Comparison of ENCODE assay signal across 23 mouse cellular contexts in the genomic region with DNA sequence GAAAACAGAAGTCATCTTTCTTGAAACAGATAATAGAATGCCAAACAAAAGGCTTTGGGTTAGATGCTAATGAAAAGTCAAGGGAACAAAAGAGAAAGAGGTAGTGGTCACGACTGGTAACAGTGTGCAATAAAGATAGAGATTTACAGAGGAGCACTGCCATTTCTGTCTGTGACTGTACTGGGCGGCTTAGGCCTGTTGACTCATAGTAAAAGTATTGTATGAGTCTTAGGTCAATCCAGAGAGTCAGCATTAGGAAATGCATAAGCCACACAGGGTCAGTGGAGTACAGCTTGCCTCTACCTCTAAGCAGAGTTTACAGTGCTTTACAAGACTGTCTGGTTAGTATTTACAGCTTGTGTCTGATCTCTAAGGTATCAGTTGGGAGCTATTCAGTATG. TPM values are rescaled to one million over a fixed set of nuclear protein-coding genes. Genes with fewer than 3 reads are reported as not detected.
DNase-seq lines count a peak whose midpoint lies in the region; ATAC-seq and TF ChIP-seq lines count a peak whose summit lies in the region.
"Had no signal": no experiment of that assay in that cellular context is flagged by ENCODE, and none has a peak within 500 bp of the region (broad histone marks: within the 10 kb centered on the region; RNA-seq: fewer than 3 reads in every experiment).

No protein-coding gene starts in this region.

- H3K9ac ChIP-seq in intestine, postnatal 0 days (ENCODE audit: low read depth, low read length): no peak overlapping the region
- no peak overlapping the region for H3K9ac ChIP-seq in forebrain, embryonic 12.5 days
- H3K9ac ChIP-seq: embryonic facial prominence, embryonic 15.5 days; liver, embryonic 13.5 days; midbrain, embryonic 12.5 days had no signal

- CTCF ChIA-PET in Patski (lab: Charles Lee): interaction anchor here (2.1 kb wide), 1 partner anchor 23 kb away, joined by 6 read pairs; no protein-coding TSS in a partner anchor

- TF ChIP-seq CTCF in Patski (IDR thresholded peaks at IDR 0.05): no peak
- no peak for TF ChIP-seq CTCF in intestine, postnatal 0 days (IDR thresholded peaks at IDR 0.05; ENCODE audit: low read depth)
- TF ChIP-seq CTCF in kidney, adult 2 months (conservative IDR thresholded peaks at IDR 0.05; ENCODE audit: insufficient read depth, insufficient read length, low read depth, low read length): no peak

- POLR2A ChIA-PET in Patski (lab: Charles Lee): no interaction called here

- TF ChIP-seq POLR2A in kidney, adult 2 months (IDR thresholded peaks at IDR 0.05; ENCODE audit: low read depth, low read length): no peak

- no peaks in the 10 kb centered on the region for H3K36me3 ChIP-seq in intestine, postnatal 0 days (ENCODE audit: control insufficient read depth, insufficient read depth)
- no peaks in the 10 kb centered on the region for H3K36me3 ChIP-seq in kidney, adult 2 months (ENCODE audit: control insufficient read depth, insufficient read depth, low read length)
- H3K36me3 ChIP-seq in forebrain, embryonic 12.5 days (replicated peaks): no peaks in the 10 kb centered on the region
- H3K36me3 ChIP-seq: embryonic facial prominence, embryonic 15.5 days; heart, embryonic 10.5 days; hindbrain, embryonic 10.5 days; liver, embryonic 13.5 days; midbrain, embryonic 12.5 days had no signal

- no peak overlapping the region for H3K4me2 ChIP-seq in intestine, postnatal 0 days (replicated peaks; ENCODE audit: low read depth)
- no peak overlapping the region for H3K4me2 ChIP-seq in forebrain, embryonic 12.5 days
- H3K4me2 ChIP-seq: embryonic facial prominence, embryonic 15.5 days; liver, embryonic 13.5 days; midbrain, embryonic 12.5 days had no signal

- H3K27ac ChIP-seq in intestine, postnatal 0 days (ENCODE audit: low read depth, low read length): no peak overlapping the region
- H3K27ac ChIP-seq in kidney, adult 2 months (ENCODE audit: insufficient read depth, low read depth, low read length): no peak overlapping the region
- no peak overlapping the region for H3K27ac ChIP-seq in forebrain, embryonic 12.5 days
- H3K27ac ChIP-seq: embryonic facial prominence, embryonic 15.5 days; gastrocnemius, adult 2 months; heart, embryonic 10.5 days; hindbrain, embryonic 10.5 days; liver, embryonic 13.5 days; midbrain, embryonic 12.5 days had no signal

- H3K4me1 ChIP-seq in intestine, postnatal 0 days (replicated peaks; ENCODE audit: control insufficient read depth, insufficient read depth, low read length): 0 out of 2 replicates have a peak, but pooled peaks cover 5% of the 10 kb centered on the region
- no peaks in the 10 kb centered on the region for H3K4me1 ChIP-seq in kidney, adult 2 months (ENCODE audit: control insufficient read depth, insufficient read depth, low read length)
- H3K4me1 ChIP-seq in forebrain, embryonic 12.5 days: no peaks in the 10 kb centered on the region
- H3K4me1 ChIP-seq: hindbrain, embryonic 10.5 days; liver, embryonic 13.5 days; midbrain, embryonic 12.5 days had no signal

- no peaks in the 10 kb centered on the region for H3K27me3 ChIP-seq in Patski
- no peaks in the 10 kb centered on the region for H3K27me3 ChIP-seq in intestine, postnatal 0 days (replicated peaks; ENCODE audit: control insufficient read depth, insufficient read depth, low read length)
- no peaks in the 10 kb centered on the region for H3K27me3 ChIP-seq in kidney, adult 2 months (replicated peaks; ENCODE audit: control insufficient read depth, insufficient read depth, low read length)
- no peaks in the 10 kb centered on the region for H3K27me3 ChIP-seq in forebrain, embryonic 12.5 days
- H3K27me3 ChIP-seq: embryonic facial prominence, embryonic 15.5 days; liver, embryonic 13.5 days; midbrain, embryonic 12.5 days had no signal

- ATAC-seq in Patski: peak; percentile 99
- ATAC-seq in intestine, postnatal 0 days: peak; percentile 66; the same call in 1 of the 2 replicates
- no peak for ATAC-seq in forebrain, embryonic 12.5 days (ENCODE audit: low FRiP score)
- ATAC-seq: CD4-positive, CD25-positive, alpha-beta regulatory T cell, adult 4 months; hindbrain, embryonic 16.5 days had no signal

- no peaks in the 10 kb centered on the region for H3K9me3 ChIP-seq in intestine, postnatal 0 days (ENCODE audit: control insufficient read depth)
- H3K9me3 ChIP-seq in forebrain, embryonic 12.5 days: no peaks in the 10 kb centered on the region
- H3K9me3 ChIP-seq: embryonic facial prominence, embryonic 15.5 days; heart, embryonic 10.5 days; hindbrain, embryonic 10.5 days; liver, embryonic 13.5 days; midbrain, embryonic 12.5 days had no signal

- peak; percentile 44 for DNase-seq in 3134 (ENCODE audit: extremely low read depth, insufficient read length, low spot score)
- DNase-seq in 416B (ENCODE audit: low read depth): peak; percentile 28
- DNase-seq in Patski (ENCODE audit: low read depth, low spot score): no peak
- DNase-seq in heart, adult 8-10 months (ENCODE audit: low spot score): no peak
- no peak for DNase-seq in kidney, adult 2 months
- DNase-seq: cerebellum, adult 11 months; cerebellum, adult 9-11 months; gastrocnemius, adult 2 months; kidney, adult 11 months; kidney, postnatal 4 days; liver, embryonic 13.5 days; lung, adult 2 months; thymus, adult 2 months had no signal

- H3K4me3 ChIP-seq in intestine, postnatal 0 days (ENCODE audit: low read depth, low read length): no peak overlapping the region
- no peak overlapping the region for H3K4me3 ChIP-seq in kidney, adult 2 months (ENCODE audit: insufficient read depth, low read depth, low read length)
- H3K4me3 ChIP-seq in forebrain, embryonic 12.5 days (replicated peaks): no peak overlapping the region
- H3K4me3 ChIP-seq: embryonic facial prominence, embryonic 15.5 days; gastrocnemius, adult 2 months; heart, embryonic 10.5 days; hindbrain, embryonic 10.5 days; liver, embryonic 13.5 days; midbrain, embryonic 12.5 days had no signal

- WGBS in intestine, postnatal 0 days: 41% methylated on average over 2 of the region's 2 CpGs
- 70% methylated on average over 2 of the region's 2 CpGs for WGBS in kidney, adult 2 months
- 74% methylated on average over 2 of the region's 2 CpGs for WGBS in forebrain, embryonic 12.5 days

- in situ Hi-C loops in Patski (cut with MboI; ENCODE audit: low pct_unique_long_range_greater_than_20kb): no loop called here

RNA-seq across cellular contexts. Expression of a gene that starts 24.6 kb away (rescaled TPM):
- polyA plus RNA-seq in Patski (2021): 19.8 TPM
- polyA plus RNA-seq in intestine, postnatal 0 days (2015; fragmentation: Nextera tagmentation; extraction: Ambion mirVana): 18.0 and 19.7 TPM in 2 replicates
- 1 to 10 TPM; 1.1 to 3.6 (median 2.1) TPM for total RNA-seq in heart, adult 8-10 months (2022)
- 3.7 and 3.8 TPM in 2 replicates for polyA plus RNA-seq in kidney, adult 2 months (2012; rRNA removed)
- polyA plus RNA-seq in forebrain, embryonic 12.5 days (2016; fragmentation: Nextera tagmentation; extraction: Ambion mirVana): 2.2 and 3.1 TPM in 2 replicates
- total RNA-seq: common myeloid progenitor, adult 5-6 weeks; megakaryocyte, adult 5-6 weeks had no signal
- polyA plus RNA-seq: CD4-positive, CD25-positive, alpha-beta regulatory T cell, adult 4 months had no signal

Comparison
In these comparisons a context has a peak if more than half of its experiments do, and no peak if none do; other contexts are left out.
1. DNase-seq: peak in 3134 (single experiment) and 416B (single experiment); none in Patski (single experiment), heart, adult 8-10 months (single experiment) and kidney, adult 2 months (single experiment).